Mouse (Mus musculus) thymus, adult 2 months (tissue): ENCODE results near the gene Chd4. TPM values are rescaled to one million over a fixed set of nuclear protein-coding genes. Genes with fewer than 3 reads are reported as not detected.

Source experiments
- DNase-seq: peaks from one replicate; pipeline ENCODE4 v3.0.0; 2021
- H3K27ac ChIP-seq: fragments of 200-500 bp; 2 replicates; pipeline ENCODE4 v1.5.1; 2012; ENCODE audit warnings: low read length, control low read depth; ENCODE audit not compliant: control insufficient read depth, insufficient read depth
- H3K27me3 ChIP-seq: fragments of 200-500 bp; 2 replicates; pipeline ENCODE4 v1.6.1; 2012; ENCODE audit warnings: mild to moderate bottlenecking, low read length, moderate library complexity, mixed read lengths; ENCODE audit not compliant: control insufficient read depth, insufficient read depth
- H3K36me3 ChIP-seq: fragments of 200-500 bp; 2 replicates; pipeline ENCODE4 v1.6.1; 2012; ENCODE audit warnings: mild to moderate bottlenecking, low read length, moderate library complexity; ENCODE audit not compliant: control insufficient read depth, insufficient read depth
- H3K4me1 ChIP-seq: fragments of 200-500 bp; replicated peaks from 2 replicates; pipeline ENCODE4 v1.6.1; 2012; ENCODE audit warnings: low read length; ENCODE audit not compliant: control insufficient read depth, insufficient read depth
- H3K4me3 ChIP-seq: fragments of 200-500 bp; 2 replicates; pipeline ENCODE4 v1.5.1; 2012; ENCODE audit warnings: mild to moderate bottlenecking, low read length, control low read depth, moderate library complexity; ENCODE audit not compliant: control insufficient read depth, insufficient read depth
- CTCF ChIP-seq: fragments of 200-500 bp; IDR thresholded peaks from 2 replicates; pipeline ENCODE4 v1.5.1; 2012; ENCODE audit warnings: mild to moderate bottlenecking, control low read depth, low read length, moderate library complexity, borderline replicate concordance; ENCODE audit not compliant: control insufficient read depth, poor library complexity, insufficient read depth; ENCODE audit errors: extremely low read depth
- POLR2A ChIP-seq: fragments of 200-500 bp; IDR thresholded peaks from 2 replicates; pipeline ENCODE4 v1.6.1; 2012; ENCODE audit warnings: mild to moderate bottlenecking, low read length, control low read depth, moderate library complexity; ENCODE audit not compliant: control insufficient read depth, poor library complexity, insufficient read depth; ENCODE audit errors: extremely low read depth
- WGBS: fragments of 180-500 bp; shearing (Covaris S2); methylation state at CpG from one replicate; pipeline ENCODE4 v1.1.7; 2018; 5-methylcytosine and 5-hydroxymethylcytosine counted together
- polyA plus RNA-seq: library from polyadenylated mRNA; depleted of rRNA; stranded (reverse); fragments of >200 nt; gene quantifications from 2 replicates; pipeline ENCODE4 v1.2.3, GENCODE M21; 2012

The Chd4 gene
- polyA plus RNA-seq, 1 experiment = 127 TPM

DNA sequence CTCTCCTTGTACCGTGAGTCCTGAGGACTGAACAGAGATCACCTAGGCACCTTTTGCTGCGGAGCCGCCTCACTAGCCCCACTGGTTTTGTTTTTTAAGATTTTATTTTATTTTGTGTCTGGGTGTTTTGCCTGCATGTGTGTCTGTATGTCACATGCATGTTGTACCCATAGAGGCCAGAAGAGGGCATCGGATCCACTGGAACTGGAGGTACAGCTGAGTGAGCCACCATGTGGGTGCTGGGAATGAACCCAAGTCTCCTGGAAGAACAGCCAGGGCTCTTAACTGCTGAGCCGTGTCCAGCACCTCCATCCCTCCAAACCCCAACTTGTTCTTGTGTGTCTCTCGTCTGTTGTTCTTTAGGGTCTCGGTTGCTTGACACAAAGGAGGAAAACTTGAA lies 15.1 kb downstream of the Chd4 start:
- DNase-seq = peak; percentile 55
- no peaks in the 10 kb centered on the region for H3K27me3 ChIP-seq
- 96% methylated on average over 7 of the region's 7 CpGs for WGBS
- H3K4me1 ChIP-seq = no peaks in the 10 kb centered on the region
- H3K36me3 ChIP-seq = peaks cover 98% of the 10 kb centered on the region
- H3K4me3 ChIP-seq = no peak overlapping the region
- TF ChIP-seq CTCF (peak; percentile 61; the same call in 1 of the 2 replicates), POLR2A (no peak)
- no peak overlapping the region for H3K27ac ChIP-seq

DNA sequence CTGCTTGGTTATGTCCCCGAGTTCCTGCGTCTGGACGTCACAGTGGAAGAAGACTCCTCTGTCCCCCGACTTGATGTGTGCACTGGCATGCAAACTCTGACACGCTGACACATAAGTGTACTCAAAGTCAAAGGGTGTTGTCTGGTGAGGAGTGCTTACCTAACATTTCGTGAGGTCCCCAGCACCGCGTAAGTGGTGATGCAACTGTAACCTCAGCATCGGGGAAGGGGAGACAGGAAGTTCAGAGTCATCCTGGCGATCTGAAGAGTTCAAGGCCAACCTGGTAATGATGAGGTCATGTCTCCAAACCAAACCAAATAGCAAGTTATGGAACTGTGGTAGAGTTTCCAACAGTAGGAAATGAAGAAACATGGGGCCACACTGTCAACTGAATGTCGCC lies 16.8 kb downstream of the Chd4 start:
- H3K36me3 ChIP-seq = peaks cover 97% of the 10 kb centered on the region
- WGBS = 93% methylated on average over 11 of the region's 11 CpGs
- TF ChIP-seq CTCF (no peak), POLR2A (no peak)
- no peak for DNase-seq
- H3K27me3 ChIP-seq = no peaks in the 10 kb centered on the region
- no peaks in the 10 kb centered on the region for H3K4me1 ChIP-seq
- H3K4me3 ChIP-seq = no peak overlapping the region
- H3K27ac ChIP-seq = no peak overlapping the region

DNA sequence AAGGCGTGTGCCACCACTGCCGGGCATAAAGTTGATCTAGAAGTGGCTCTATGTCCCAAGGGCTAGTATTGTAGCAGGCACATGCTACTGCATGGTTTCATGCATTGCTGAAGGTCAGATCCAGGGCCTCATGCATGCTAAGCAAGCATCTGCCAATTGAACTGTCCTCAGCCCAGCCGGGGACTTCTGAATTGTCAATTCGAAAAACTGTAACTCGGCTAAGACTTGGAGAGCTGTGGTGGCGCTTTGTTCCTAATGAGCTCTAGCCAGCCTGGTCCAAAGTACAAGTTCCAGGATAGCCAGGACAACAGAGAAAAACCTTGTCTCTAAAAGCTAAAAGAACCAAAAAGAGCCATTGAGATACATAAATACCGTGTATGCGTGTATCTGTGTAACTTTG lies 23.6 kb downstream of the Chd4 start:
- H3K27me3 ChIP-seq = no peaks in the 10 kb centered on the region
- no peak for TF ChIP-seq CTCF
- no peak for TF ChIP-seq POLR2A
- H3K4me1 ChIP-seq = no peaks in the 10 kb centered on the region
- no peak overlapping the region for H3K27ac ChIP-seq
- peaks cover 94% of the 10 kb centered on the region for H3K36me3 ChIP-seq
- DNase-seq = no peak
- H3K4me3 ChIP-seq = no peak overlapping the region
- 97% methylated on average over 8 of the region's 8 CpGs for WGBS

DNA sequence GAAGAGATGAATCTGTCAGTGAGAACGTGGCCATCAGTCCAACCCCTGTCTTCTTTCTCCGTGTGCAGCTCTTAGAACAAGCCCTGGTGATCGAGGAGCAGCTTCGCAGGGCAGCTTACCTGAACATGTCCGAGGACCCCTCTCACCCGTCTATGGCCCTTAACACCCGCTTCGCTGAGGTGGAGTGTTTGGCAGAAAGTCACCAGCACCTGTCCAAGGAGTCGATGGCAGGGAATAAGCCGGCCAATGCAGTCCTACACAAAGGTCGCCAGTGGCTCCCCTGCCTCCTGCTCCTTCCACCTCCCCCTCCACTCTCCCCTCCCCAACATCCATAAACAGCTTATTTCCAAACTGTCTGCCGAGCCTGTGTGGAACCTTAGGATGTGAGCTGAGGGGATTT lies 32.9 kb downstream of the Chd4 start:
- no peak for DNase-seq
- Histone ChIP-seq H3K27me3 (no peaks in the 10 kb centered on the region), H3K27ac (no peak overlapping the region), H3K4me1 (peaks cover 13% of the 10 kb centered on the region), H3K36me3 (peaks cover 40% of the 10 kb centered on the region), H3K4me3 (no peak overlapping the region)
- 98% methylated on average over 12 of the region's 12 CpGs for WGBS
- TF ChIP-seq CTCF (no peak), POLR2A (no peak)

DNA sequence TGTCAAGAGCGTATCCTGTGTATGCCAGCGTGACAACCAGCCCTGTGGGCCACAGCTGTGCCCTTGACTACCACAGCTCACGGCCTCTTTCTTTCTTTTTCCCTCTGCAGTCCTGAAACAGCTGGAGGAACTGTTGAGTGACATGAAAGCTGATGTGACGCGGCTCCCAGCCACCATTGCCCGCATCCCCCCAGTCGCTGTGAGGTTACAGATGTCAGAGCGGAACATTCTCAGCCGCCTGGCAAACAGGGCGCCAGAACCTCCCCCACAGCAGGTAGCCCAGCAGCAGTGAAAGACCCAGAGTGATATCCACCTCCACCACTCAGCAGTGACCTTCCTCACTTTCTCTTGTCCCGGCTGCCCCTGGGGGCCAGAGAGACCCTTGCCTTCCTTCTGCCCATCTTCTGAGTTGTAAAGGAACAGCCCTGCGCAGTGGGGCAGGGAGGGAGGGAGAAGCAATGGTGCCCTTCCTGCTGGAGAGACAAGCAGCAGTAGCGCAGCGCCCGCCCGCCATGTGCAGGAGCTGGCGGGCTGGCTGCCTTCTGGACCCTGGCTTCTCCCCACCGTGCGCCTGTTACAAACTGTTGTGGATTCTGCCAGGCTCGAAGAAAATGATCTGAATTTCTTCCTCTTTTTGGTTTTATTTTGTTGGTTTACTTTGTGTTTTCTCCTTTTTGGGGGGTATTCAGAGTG lies 34.1 kb downstream of the Chd4 start:
- Histone ChIP-seq H3K4me1 (peaks cover 13% of the 10 kb centered on the region), H3K4me3 (no peak overlapping the region), H3K27ac (peak overlapping the region; percentile 65), H3K27me3 (no peaks in the 10 kb centered on the region), H3K36me3 (peaks cover 32% of the 10 kb centered on the region)
- peak; percentile 38 for DNase-seq
- WGBS = 67% methylated on average over 20 of the region's 20 CpGs
- TF ChIP-seq POLR2A (no peak), CTCF (no peak)

DNA sequence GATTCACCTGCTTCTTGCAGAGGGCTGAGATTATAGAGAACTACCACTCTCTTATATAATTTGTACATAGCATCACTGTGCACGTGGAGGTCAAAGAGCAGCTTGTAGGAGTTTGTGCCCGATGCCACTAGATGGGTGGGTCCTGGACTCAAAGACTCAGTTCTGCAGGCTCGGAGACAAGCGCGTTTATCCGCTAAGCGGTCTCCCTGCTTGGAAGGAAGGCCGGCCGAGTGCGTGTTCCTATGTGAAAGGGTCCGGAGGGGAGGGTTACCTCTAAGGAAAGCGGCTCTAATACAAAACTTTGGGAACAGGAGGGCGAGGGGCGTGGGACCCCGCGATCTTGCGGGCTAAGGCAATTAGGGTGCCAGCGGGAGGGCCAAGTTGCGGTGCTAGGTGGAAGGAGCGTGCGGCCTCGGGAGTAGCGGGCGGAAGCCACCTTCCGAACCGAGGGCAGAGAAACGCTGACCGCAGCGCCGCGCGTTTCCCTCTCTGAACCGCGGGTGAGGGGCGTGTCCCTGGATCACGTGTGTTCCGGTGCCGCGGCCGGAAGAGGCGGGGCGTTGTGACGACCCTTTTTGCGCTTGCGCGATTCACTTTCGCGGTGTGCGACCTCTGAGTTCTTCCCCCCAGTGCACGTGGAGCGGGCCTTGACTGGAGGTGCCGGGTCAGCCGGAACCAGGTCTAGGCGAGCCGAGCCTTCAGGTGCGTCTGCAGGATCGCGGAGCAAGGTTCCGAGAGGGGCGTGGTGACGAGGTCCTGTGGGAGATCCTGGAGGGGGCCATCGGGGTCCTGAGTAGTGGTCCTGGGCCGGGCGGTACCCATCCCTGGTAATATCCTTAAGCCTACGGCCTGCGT lies 35.7 kb downstream of the Chd4 start, which contains the start of gene Nop2:
Nop2 (plus strand) TSS at position 608 of the 855 bp plus-strand sequence.
- H3K4me3 ChIP-seq = peak within 1 kb of the TSS; percentile 77
- under 1% methylated on average over 66 of the region's 66 CpGs for WGBS
- H3K36me3 ChIP-seq = peaks cover 23% of the 10 kb centered on the region
- H3K27me3 ChIP-seq = no peaks in the 10 kb centered on the region
- H3K27ac ChIP-seq = peak within 1 kb of the TSS; percentile 57
- peaks cover 13% of the 10 kb centered on the region for H3K4me1 ChIP-seq
- peak; percentile 86 for DNase-seq
- 0 out of 2 replicates have a peak, but pooled peaks have one; percentile 37 for TF ChIP-seq CTCF
- peak; percentile 59; the same call in 1 of the 2 replicates for TF ChIP-seq POLR2A
